Mouse (Mus musculus) naive thymus-derived CD4-positive, alpha-beta T cell, adult 2 months (primary cell): ENCODE results near the gene Syn1.

Source experiments
- DNase-seq: peaks from one replicate; pipeline ENCODE4 v3.0.0-alpha.2; 2011; ENCODE audit warnings: low read depth

The Syn1 gene

DNA sequence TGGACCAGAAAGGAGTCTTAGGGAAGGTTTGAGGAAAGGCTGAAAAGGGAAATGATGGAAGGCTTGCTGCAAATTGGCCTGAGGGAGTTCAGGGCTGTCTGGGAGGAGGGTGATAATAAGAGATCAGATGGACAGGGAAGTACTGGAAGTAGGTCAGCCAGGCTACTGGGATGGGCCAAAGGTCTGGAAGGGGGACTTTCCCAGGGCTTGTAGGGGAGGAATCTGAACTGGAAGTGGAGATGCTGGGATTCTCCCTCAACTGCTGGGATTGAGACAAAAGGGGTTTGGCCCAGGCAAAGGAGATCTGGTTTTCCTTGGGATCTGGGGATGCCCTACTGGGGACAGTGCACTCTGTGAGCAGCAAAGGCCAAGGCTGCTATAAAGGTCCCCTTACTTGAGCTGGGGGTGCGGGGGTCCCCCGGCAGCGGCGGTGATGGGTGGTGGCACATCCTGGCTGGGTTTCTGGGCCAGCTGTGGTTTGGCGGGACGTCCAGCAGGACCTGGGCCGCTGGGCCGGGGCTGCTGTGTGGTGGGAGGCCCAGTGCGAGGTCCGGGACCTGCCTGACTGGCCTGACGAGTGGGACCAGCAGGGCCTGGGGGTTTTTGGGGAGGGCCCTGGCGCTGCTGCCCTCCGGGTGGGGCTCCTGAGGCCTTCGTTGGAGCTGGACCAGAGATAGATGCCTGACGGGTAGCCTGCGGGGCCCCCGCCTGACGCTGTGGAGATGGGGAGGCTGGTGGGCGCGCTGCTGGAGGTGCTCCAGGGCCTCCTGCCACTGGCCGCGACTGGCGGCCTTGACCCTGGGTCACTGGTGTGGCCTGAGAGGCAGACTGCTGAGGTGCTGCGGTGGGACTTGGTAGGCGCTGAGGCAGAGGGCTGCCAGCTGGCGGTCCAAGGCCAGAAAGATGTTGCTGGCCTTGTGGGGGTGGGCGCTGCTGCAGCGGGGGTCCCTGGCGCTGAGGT, 58.4 kb downstream of the Syn1 start:
- DNase-seq: no peak

DNA sequence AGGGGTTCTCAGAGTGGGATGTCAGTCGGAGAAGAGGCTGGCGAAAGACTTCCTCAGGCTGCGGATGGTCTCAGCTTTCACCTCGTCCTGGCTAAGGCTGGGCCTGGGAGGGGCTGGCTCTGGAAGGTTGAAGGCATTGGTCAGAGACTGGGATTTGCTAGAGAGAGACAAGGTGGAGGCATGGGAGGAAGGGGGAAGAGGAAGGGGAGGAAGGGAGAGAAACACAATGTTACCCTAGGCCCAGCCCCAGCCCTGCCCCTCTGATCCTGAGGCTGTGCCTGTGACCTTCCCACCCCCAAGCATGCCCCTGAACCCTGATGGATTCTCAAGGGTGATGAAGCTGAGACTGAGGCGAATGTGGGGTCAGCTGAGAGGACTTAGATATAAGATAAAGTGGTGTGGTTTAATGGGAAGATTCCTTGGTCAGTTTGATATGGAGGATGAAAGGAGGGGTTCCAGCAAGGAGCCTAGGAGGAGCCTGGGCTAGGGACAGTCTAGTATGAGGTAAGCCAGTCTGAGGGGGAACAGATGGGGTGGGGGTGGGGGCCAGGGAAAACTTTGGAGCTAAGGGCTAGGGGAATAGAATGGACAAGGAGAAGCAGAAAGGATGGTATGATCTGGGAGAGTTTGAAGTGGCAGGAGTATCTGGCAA, 59.2 kb downstream of the Syn1 start:
- no peak for DNase-seq

DNA sequence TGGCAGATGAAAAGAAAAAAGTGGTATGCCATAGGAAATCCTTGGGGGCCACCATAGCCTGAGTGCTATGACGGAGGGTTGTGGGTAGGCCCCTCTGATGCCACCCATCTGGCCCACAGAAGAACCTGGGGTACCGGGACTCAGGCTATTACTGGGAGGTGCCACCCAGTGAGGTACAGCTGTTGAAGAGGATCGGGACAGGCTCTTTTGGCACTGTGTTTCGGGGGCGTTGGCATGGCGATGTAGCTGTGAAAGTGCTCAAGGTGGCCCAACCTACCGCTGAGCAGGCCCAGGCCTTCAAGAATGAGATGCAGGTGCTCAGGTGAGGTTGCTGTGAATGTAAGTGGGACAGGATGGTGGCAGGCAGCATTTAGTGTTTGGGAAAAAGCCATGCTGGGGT, 67.0 kb downstream of the Syn1 start:
- DNase-seq: no peak

DNA sequence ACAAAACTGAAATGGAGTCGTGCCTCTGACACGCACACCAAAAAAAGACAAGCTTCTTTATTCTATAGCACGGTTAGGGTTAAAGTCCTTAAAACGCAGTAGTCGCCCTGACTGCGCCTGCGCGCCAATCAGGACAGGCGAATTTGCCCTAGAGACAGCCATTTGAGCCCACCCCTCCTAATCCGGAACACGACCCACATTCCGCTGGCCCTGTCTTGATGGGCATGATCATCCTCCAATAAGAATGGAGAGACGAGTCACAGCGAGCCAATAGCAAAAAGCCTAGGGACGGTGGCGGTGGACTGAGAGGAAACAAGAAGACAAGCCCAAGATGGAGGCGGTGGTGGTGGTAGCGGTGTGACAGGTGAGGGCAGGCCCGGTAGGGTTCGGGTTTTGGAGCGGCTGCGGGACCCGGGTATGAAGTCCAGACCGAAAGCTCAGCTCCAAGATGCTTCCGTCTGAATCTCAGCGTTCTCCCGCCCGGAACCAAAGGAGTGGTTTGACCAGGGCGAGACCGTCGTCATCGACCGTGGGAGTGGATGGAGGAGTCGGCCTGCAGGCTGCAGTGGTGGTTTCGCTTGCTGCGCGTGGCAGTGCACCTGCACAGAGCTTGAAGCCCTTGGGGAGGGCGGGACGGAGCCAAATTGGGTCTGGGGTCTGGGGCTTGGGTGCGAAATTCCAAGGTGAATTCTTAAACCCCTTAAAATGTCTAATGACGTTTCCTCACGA, 72.4 kb downstream of the Syn1 start:
- peak; percentile 95 for DNase-seq

DNA sequence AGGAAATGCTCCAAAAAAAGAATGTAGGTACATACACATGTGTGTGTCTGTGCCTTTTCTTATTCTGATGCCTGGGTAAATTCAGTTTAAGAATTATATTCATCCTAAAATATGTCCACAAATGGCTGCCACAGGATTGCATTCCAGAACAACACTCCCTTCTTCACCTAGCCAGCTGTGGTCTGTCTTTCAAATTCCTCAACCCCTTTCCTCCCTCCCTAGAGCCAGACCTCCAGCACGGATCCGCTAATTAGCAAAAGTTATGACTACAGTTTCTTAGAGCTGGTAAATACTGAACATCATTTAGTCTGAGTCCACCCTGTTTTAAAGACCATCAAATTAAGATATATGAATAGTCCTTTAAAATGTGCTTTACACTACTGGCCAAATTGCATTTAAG, 73.0 kb downstream of the Syn1 start:
- DNase-seq: no peak

DNA sequence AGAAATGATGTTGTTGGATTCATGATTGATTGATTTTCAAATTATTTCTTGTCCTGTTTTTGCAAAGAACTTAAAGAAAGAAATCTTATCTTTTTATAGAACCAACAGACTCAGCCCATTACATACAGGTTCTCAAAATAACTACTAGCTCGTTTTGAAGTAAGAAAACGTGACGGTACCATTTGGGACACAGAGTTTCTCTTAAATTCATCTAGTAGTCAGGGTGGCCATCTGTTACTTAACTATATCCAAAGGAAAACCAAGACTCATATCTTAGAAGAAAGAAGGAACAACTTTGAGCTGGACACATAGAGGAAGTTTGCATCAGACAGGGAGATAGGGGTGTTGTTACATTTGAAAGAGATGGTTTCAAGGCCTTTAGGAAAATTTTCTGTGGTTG, 73.6 kb downstream of the Syn1 start:
- DNase-seq: no peak

DNA sequence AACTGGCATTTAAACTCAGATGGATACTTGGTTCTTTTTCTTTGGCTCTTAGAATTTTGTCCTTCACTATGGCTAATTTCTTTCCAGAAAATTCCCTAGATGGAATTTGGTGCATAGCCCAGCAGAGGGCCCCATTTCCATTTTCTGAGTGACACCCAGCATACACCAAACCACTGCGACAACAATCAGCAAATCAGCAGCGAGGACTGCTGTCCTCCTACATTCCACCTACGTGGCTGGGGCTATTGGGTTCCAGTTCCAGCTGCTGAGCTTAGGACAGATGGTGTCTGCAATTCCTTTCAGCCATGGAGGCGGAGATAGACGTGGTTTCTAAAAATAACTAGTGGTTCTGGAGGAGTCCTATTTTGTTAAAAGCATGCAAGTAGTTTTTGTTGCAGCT, 91.9 kb downstream of the Syn1 start:
- DNase-seq: no peak

DNA sequence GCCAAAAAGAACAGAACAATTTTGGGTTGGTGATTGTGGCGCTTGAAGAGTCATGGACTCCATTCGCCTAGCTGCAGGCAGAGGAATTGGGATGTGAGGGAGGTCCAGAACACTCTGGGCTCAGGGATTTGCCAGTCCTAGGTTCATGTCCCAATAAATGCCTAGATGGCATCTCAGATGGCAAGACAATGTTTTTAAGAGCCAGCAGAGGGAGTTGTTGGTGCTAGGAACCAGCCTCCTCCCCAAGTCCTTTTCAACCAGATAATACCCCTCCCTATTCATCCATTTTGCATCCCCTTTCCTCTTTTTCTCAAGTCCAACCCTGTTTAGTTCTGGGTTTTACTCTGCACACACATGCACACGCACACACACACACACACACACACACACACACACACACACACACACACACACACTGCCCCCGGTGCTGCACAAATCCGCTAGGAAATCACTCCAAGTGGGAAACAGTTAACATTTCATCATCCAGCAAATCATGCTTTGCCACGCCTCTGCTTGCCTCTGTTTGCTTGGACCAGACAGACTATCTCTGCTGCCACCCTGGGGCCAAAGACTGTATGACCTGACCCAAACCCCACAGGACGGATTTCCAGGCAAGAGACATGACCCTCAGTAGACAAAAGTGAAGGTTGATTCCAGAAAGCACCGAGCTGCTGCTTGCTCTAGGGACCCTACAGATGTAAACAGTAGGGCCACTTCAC, 100.9 kb downstream of the Syn1 start:
- DNase-seq: peak; percentile 63

DNA sequence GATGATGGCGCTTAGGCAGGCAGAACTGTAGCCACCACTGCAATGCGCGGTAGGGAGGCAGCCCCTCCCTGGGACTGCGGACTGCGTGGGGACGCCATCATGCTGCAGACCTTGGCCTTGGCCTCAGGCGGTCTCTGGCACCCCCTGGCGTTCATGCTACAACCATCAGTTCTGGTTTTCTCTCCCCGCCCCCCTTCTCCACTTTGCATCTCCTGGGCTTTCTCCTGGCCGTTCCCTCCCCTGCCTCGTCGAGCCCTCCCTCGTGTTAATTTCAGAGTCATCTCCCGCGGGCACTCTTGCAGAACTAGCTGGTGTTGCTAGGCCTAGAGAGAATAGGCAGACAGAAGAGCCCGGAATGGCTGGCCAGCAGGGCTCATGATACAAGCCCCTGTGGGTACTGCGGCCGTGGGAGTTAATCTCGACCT, 101.6 kb downstream of the Syn1 start:
- DNase-seq: peak; percentile 88

DNA sequence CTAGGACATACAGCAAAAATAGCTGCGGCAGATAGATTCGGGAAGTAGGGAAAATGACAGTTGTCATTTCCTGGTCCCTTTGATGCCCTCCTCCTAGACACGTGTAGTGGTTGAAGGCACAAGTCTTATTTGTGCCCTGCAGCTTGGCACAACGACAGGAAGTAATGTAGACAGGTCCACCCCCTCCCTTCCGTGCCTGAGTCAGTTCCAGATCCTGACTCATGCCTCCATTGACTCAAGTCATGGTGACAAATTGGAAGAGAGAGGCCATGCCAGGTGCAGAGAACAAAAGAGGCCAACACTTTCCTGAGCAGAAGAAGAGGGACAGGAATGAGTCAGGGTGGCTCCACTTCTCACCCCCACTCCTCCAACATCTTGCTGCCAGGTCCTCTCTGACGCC, 103.8 kb downstream of the Syn1 start:
- DNase-seq: peak; percentile 46
